Mouse (Mus musculus): Measurements from ENCODE around the gene Mrps35.

DNA sequence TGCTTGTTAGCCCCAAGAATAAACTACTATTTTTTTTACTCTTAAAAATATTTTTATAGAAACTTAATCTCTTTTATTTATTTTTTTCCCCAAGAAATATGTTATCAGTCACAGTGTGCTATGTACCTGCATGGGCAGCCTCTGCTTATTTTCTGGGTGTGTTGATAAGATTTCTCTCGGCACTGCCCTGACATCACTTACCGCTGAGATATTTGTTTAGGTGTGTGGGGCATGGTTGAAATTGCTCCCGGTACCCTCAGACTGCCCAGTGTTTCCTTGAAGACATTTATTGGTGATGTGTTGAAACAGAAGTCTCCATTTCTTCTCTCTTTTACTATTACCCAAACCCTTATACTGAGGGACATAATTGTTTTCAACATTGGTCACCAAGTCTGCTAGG is 17.8 kb upstream of the Mrps35 start:
- TF ChIP-seq CTCF (IDR thresholded peaks at IDR 0.05; ENCODE audit: control insufficient read depth, insufficient read depth, insufficient replicate concordance, low read depth, low read length): no peak
- no peak for TF ChIP-seq POLR2A (IDR thresholded peaks at IDR 0.05; ENCODE audit: control insufficient read depth, low read depth, low read length)
